Mouse (Mus musculus): ENCODE results near the gene Agtr1b. TPM values are rescaled to one million over a fixed set of nuclear protein-coding genes. Genes with fewer than 3 reads are reported as not detected.

The Agtr1b gene
- total and polyA plus RNA-seq, 2 experiments from 2014 or later: not detected

DNA sequence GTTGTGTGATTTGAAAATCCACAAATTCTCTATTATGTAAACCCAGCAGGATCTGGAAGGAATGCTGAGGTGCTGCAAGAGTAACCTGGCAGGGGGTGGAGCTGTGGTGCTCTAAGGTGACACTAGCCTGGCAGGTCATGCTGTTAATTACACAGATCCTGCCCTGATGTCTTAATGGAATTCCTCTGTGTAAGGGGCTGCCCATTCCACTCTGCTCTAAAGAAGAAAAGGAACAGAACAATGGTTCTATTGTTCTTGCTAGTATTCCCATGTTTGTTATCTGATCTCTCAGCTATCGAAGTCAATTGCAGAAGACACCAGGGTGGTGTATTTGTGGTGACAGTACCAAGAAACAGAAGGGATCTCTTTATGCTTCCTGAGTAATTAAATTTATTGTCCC, 49.7 kb downstream of the Agtr1b start:
- H3K4me2 ChIP-seq (ENCODE audit: low read depth, low read length): no peak overlapping the region
- no peak for TF ChIP-seq EP300 (IDR thresholded peaks at IDR 0.05; ENCODE audit: low read depth)
- TF ChIP-seq CTCF (IDR thresholded peaks at IDR 0.05; ENCODE audit: low read depth): no peak

DNA sequence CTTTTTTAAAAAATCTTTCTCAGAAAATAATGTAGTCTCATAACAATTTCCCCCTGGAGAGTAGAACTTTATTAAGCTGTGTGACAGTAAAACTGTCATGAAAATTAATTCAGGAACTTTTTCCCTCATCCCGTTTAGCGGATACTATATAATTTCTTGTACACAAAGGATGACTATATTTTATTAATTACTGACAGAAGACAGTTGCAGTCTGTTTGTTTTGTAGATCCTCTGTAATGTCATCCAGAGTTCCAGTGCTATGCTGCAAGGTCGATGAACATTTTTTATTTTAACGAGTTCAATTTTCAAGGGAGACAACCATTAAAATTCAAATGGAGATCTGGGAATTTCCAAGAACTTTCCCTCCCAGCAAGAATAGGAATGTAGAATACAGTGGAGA, 57.8 kb downstream of the Agtr1b start:
- no peaks in the 10 kb centered on the region for H3K36me3 ChIP-seq (replicated peaks; ENCODE audit: control insufficient read depth, insufficient read depth, low read length)
- WGBS: 87% methylated on average over 4 of the region's 4 CpGs
- ATAC-seq (ENCODE audit: insufficient read depth, low read depth) (no peak), DNase-seq (ENCODE audit: low spot score) (no peak)
- H3K27me3 ChIP-seq (ENCODE audit: control insufficient read depth, insufficient read depth, low read length): no peaks in the 10 kb centered on the region
- no peak overlapping the region for H3K4me2 ChIP-seq (ENCODE audit: low read depth, low read length)
- H3K4me1 ChIP-seq (ENCODE audit: control insufficient read depth, insufficient read depth): no peaks in the 10 kb centered on the region
- H3K27ac ChIP-seq (ENCODE audit: low read depth): no peak overlapping the region
- no peak overlapping the region for H3K9ac ChIP-seq (replicated peaks; ENCODE audit: low read depth, low read length)
- TF ChIP-seq CTCF (IDR thresholded peaks at IDR 0.05; ENCODE audit: low read depth) (no peak), EP300 (IDR thresholded peaks at IDR 0.05; ENCODE audit: low read depth) (no peak)
- H3K4me3 ChIP-seq (ENCODE audit: low read depth, low read length): no peak overlapping the region
- H3K9me3 ChIP-seq (replicated peaks; ENCODE audit: control insufficient read depth, low read length): no peaks in the 10 kb centered on the region

More for the DNA sequence above, 49.7 kb downstream of the Agtr1b start:
- no peaks in the 10 kb centered on the region for H3K9me3 ChIP-seq (replicated peaks; ENCODE audit: control insufficient read depth, low read length)
- no peak overlapping the region for H3K4me3 ChIP-seq (ENCODE audit: low read depth, low read length)
- 30% methylated on average over 1 of the region's 1 CpGs for WGBS
- no peak for ATAC-seq (ENCODE audit: insufficient read depth, low read depth)
- H3K9ac ChIP-seq (replicated peaks; ENCODE audit: low read depth, low read length): no peak overlapping the region
- DNase-seq (ENCODE audit: low spot score): no peak
- H3K4me1 ChIP-seq (ENCODE audit: control insufficient read depth, insufficient read depth): no peaks in the 10 kb centered on the region
- H3K27ac ChIP-seq (ENCODE audit: low read depth): no peak overlapping the region
- H3K27me3 ChIP-seq (ENCODE audit: control insufficient read depth, insufficient read depth, low read length): no peaks in the 10 kb centered on the region
- no peaks in the 10 kb centered on the region for H3K36me3 ChIP-seq (replicated peaks; ENCODE audit: control insufficient read depth, insufficient read depth, low read length)

DNA sequence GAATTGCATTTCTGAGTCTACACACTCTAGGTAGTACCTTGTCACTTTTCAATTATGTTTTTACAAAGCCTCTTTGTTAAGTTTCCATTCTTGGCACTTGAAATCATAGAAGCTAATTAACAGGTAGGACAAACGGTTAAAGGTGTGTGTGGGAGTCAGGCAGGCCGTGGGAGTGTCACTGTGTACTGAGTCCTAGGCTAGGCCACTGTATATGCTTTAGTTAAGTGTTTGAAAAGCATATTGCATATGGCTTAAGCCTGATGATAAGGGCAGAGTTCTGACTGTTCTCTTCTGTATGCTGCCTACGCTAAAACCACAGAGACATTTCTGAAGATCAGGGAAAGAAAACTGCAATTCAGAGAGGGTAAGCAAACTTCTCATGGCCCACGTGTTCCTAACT, 59.7 kb downstream of the Agtr1b start:
- no peak for DNase-seq (ENCODE audit: low spot score)
- TF ChIP-seq CTCF (IDR thresholded peaks at IDR 0.05; ENCODE audit: low read depth): no peak
- no peak for TF ChIP-seq EP300 (IDR thresholded peaks at IDR 0.05; ENCODE audit: low read depth)
- Histone ChIP-seq H3K27me3 (ENCODE audit: control insufficient read depth, insufficient read depth, low read length) (no peaks in the 10 kb centered on the region), H3K36me3 (replicated peaks; ENCODE audit: control insufficient read depth, insufficient read depth, low read length) (no peaks in the 10 kb centered on the region), H3K4me1 (ENCODE audit: control insufficient read depth, insufficient read depth) (no peaks in the 10 kb centered on the region), H3K4me2 (ENCODE audit: low read depth, low read length) (no peak overlapping the region), H3K9ac (replicated peaks; ENCODE audit: low read depth, low read length) (no peak overlapping the region), H3K9me3 (replicated peaks; ENCODE audit: control insufficient read depth, low read length) (no peaks in the 10 kb centered on the region), H3K27ac (ENCODE audit: low read depth) (no peak overlapping the region), H3K4me3 (ENCODE audit: low read depth, low read length) (no peak overlapping the region)
- ATAC-seq (ENCODE audit: insufficient read depth, low read depth): no peak
- 71% methylated on average over 4 of the region's 4 CpGs for WGBS

DNA sequence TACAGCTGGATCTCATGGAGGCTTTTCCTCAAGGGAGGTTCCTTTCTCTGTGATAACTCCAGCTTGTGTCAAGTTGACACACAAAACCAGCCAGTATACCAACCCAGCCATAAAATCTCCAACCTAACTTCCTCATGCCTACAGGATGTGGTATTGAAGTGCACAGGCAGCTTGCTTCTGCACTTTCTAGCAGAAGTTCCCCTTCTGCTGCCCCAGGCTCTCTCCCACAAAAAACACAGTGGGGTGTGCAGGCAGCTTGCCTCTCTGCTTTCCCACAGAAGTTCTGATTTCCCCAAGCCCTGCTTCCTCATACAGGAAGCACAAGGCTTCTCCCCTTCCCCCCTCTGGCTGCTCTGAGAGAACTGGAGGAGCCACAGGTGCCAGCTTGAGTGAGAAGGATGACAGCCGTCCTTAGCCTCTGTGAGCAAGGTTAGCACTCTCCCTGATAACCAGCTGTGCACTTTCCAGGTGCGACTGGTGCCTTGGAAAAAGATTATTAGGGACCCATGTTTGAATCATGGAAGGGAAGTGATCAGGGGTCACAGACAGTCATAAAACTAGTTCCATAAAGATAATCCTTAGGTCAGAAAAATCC, 62.1 kb downstream of the Agtr1b start:
- no peak for ATAC-seq (ENCODE audit: insufficient read depth, low read depth)
- no peak overlapping the region for H3K9ac ChIP-seq (replicated peaks; ENCODE audit: low read depth, low read length)
- TF ChIP-seq EP300 (IDR thresholded peaks at IDR 0.05; ENCODE audit: low read depth) (no peak), CTCF (IDR thresholded peaks at IDR 0.05; ENCODE audit: low read depth) (no peak)

DNA sequence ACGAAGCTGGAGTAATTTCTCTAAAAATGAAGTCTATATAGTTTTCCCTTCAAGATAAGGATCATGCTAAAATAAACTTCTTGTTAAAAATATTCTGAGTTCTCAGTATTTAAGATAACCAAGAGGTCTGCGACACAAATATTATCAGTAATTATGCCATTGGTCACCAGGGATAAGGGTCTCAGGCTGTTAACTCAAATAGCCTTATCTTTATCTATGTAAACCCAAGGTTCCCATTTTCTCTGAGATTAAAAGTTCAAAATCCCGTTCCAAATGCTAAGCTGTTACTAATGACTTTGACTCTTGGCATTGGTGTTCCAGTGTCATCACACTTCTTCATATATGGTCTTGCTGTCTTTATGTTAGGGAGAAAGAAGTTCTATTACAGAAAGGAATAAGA, 71.4 kb downstream of the Agtr1b start:
- ATAC-seq (ENCODE audit: insufficient read depth, low read depth) (no peak), DNase-seq (ENCODE audit: low spot score) (no peak)
- WGBS: 35% methylated on average over 3 of the region's 3 CpGs
- Histone ChIP-seq H3K36me3 (replicated peaks; ENCODE audit: control insufficient read depth, insufficient read depth, low read length) (no peaks in the 10 kb centered on the region), H3K27me3 (ENCODE audit: control insufficient read depth, insufficient read depth, low read length) (no peaks in the 10 kb centered on the region), H3K4me1 (ENCODE audit: control insufficient read depth, insufficient read depth) (no peaks in the 10 kb centered on the region), H3K4me3 (ENCODE audit: low read depth, low read length) (no peak overlapping the region), H3K4me2 (ENCODE audit: low read depth, low read length) (no peak overlapping the region), H3K27ac (ENCODE audit: low read depth) (no peak overlapping the region), H3K9me3 (replicated peaks; ENCODE audit: control insufficient read depth, low read length) (no peaks in the 10 kb centered on the region), H3K9ac (replicated peaks; ENCODE audit: low read depth, low read length) (no peak overlapping the region)
- TF ChIP-seq CTCF (IDR thresholded peaks at IDR 0.05; ENCODE audit: low read depth) (no peak), EP300 (IDR thresholded peaks at IDR 0.05; ENCODE audit: low read depth) (no peak)

More for the DNA sequence above, 62.1 kb downstream of the Agtr1b start:
- Histone ChIP-seq H3K9me3 (replicated peaks; ENCODE audit: control insufficient read depth, low read length) (no peaks in the 10 kb centered on the region), H3K4me2 (ENCODE audit: low read depth, low read length) (no peak overlapping the region), H3K27me3 (ENCODE audit: control insufficient read depth, insufficient read depth, low read length) (no peaks in the 10 kb centered on the region), H3K4me3 (ENCODE audit: low read depth, low read length) (no peak overlapping the region), H3K4me1 (ENCODE audit: control insufficient read depth, insufficient read depth) (no peaks in the 10 kb centered on the region), H3K36me3 (replicated peaks; ENCODE audit: control insufficient read depth, insufficient read depth, low read length) (no peaks in the 10 kb centered on the region), H3K27ac (ENCODE audit: low read depth) (no peak overlapping the region)
- no peak for DNase-seq (ENCODE audit: low spot score)
- WGBS: 20% methylated on average over 2 of the region's 2 CpGs
